Mouse (Mus musculus): Measurements from ENCODE around the gene Fcgbp.
"Not testable (repeated sequence)": the region's sequence is repeated elsewhere in the genome, so short reads cannot be mapped to it uniquely, and the experiment has no call there.

Fcgbp gene

DNA sequence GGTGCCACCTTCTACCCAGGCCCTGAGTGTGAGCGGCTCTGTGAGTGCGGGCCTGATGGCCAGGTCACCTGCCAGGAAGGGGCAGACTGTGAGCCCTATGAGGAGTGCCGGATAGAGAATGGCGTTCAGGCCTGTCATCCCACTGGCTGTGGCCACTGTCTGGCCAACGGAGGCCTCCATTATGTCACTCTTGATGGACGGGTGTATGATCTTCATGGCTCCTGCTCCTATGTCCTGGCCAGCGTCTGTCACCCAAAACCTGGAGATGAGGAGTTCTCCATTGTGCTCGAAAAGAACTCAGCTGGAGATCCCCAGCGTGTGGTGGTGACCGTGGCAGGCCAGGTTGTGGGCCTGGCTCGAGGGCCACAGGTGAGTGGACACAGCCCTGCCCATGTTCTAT is 35.2 kb downstream of the Fcgbp start:
- Histone ChIP-seq H3K36me3 (ENCODE audit: insufficient read depth, low read length) (no peaks in the 10 kb centered on the region), H3K4me1 (replicated peaks; ENCODE audit: low read depth, low read length) (peaks cover 8% of the 10 kb centered on the region), H3K4me3 (replicated peaks; ENCODE audit: low read length) (no peak overlapping the region), H3K27me3 (ENCODE audit: insufficient read depth, low read length) (peaks cover 28% of the 10 kb centered on the region), H3K9me3 (ENCODE audit: low read length) (no peaks in the 10 kb centered on the region)
- TF ChIP-seq POU5F1 (IDR thresholded peaks at IDR 0.05; ENCODE audit: borderline replicate concordance, low read length) (no peak), NANOG (IDR thresholded peaks at IDR 0.05; ENCODE audit: borderline replicate concordance, low read length) (no peak), CTCF (conservative IDR thresholded peaks at IDR 0.05; ENCODE audit: low read length) (no peak)

- Histone ChIP-seq H3K9me3 (ENCODE audit: low read length) (no peaks in the 10 kb centered on the region), H3K36me3 (ENCODE audit: insufficient read depth, low read length) (no peaks in the 10 kb centered on the region), H3K4me3 (replicated peaks; ENCODE audit: low read length) (no peak overlapping the region), H3K27me3 (ENCODE audit: insufficient read depth, low read length) (no peaks in the 10 kb centered on the region), H3K4me1 (replicated peaks; ENCODE audit: low read depth, low read length) (peaks cover 8% of the 10 kb centered on the region)
- TF ChIP-seq NANOG (IDR thresholded peaks at IDR 0.05; ENCODE audit: borderline replicate concordance, low read length) (no peak), POU5F1 (IDR thresholded peaks at IDR 0.05; ENCODE audit: borderline replicate concordance, low read length) (no peak), CTCF (conservative IDR thresholded peaks at IDR 0.05; ENCODE audit: low read length) (no peak)
These were observed 43.6 kb downstream of the Fcgbp start for GRCm38 (mm10) chr7:28114648-28115047.

DNA sequence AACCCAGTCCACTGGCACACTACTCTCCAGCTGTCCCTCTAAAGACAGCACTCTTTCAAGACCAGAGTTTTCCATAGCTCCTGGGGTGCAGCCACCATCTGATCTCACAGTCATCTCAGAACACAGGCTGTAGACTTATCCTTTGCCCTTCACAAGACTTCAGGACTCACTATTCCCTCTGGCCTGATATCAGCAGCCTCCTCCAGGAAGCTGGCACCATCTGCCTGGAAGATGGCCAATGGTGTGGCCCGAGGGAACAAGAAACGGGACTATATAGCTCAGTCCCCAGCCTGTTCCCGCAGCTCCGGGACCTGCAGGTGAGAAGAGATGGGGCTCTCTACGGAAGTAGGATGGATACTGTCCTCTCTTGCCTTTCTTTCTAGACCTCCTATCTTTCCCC is 58.1 kb downstream of the Fcgbp start, which contains the start of gene 9530053A07Rik:
Gene 9530053A07Rik (plus strand): TSS at position 301 of the 400 bp plus-strand sequence.
- Histone ChIP-seq H3K27me3 (ENCODE audit: insufficient read depth, low read length) (peaks cover 3% of the 10 kb centered on the region; the same call in 1 of the 2 replicates), H3K4me3 (replicated peaks; ENCODE audit: low read length) (no peak within 1 kb of the TSS), H3K36me3 (ENCODE audit: insufficient read depth, low read length) (no peaks in the 10 kb centered on the region), H3K9me3 (ENCODE audit: low read length) (no peaks in the 10 kb centered on the region), H3K4me1 (replicated peaks; ENCODE audit: low read depth, low read length) (no peaks in the 10 kb centered on the region)
- TF ChIP-seq NANOG (IDR thresholded peaks at IDR 0.05; ENCODE audit: borderline replicate concordance, low read length) (no peak), CTCF (conservative IDR thresholded peaks at IDR 0.05; ENCODE audit: low read length) (no peak), POU5F1 (IDR thresholded peaks at IDR 0.05; ENCODE audit: borderline replicate concordance, low read length) (no peak)

GRCm38 (mm10) chr7:28137613-28138012 is 66.6 kb downstream of the Fcgbp start:
- Histone ChIP-seq H3K27me3 (ENCODE audit: insufficient read depth, low read length) (0 out of 2 replicates have a peak, but pooled peaks cover 4% of the 10 kb centered on the region), H3K4me3 (replicated peaks; ENCODE audit: low read length) (no peak overlapping the region), H3K4me1 (replicated peaks; ENCODE audit: low read depth, low read length) (peaks cover 13% of the 10 kb centered on the region), H3K9me3 (ENCODE audit: low read length) (peaks cover 5% of the 10 kb centered on the region; the same call in 1 of the 2 replicates), H3K36me3 (ENCODE audit: insufficient read depth, low read length) (no peaks in the 10 kb centered on the region)
- no peak for TF ChIP-seq NANOG (IDR thresholded peaks at IDR 0.05; ENCODE audit: borderline replicate concordance, low read length)
- no peak for TF ChIP-seq POU5F1 (IDR thresholded peaks at IDR 0.05; ENCODE audit: borderline replicate concordance, low read length)
- peak; percentile 56 for TF ChIP-seq CTCF (conservative IDR thresholded peaks at IDR 0.05; ENCODE audit: low read length)

GRCm38 (mm10) chr7:28148263-28148662 is 77.2 kb downstream of the Fcgbp start:
- Histone ChIP-seq H3K4me1 (replicated peaks; ENCODE audit: low read depth, low read length) (peaks cover 59% of the 10 kb centered on the region), H3K36me3 (ENCODE audit: insufficient read depth, low read length) (peaks cover 6% of the 10 kb centered on the region; the same call in 1 of the 2 replicates), H3K9me3 (ENCODE audit: low read length) (peaks cover 15% of the 10 kb centered on the region), H3K27me3 (ENCODE audit: insufficient read depth, low read length) (no peaks in the 10 kb centered on the region), H3K4me3 (replicated peaks; ENCODE audit: low read length) (0 out of 2 replicates have a peak overlapping the region, but pooled peaks have one; percentile 68)
- TF ChIP-seq POU5F1 (IDR thresholded peaks at IDR 0.05; ENCODE audit: borderline replicate concordance, low read length) (no peak), NANOG (IDR thresholded peaks at IDR 0.05; ENCODE audit: borderline replicate concordance, low read length) (peak; percentile 75; the same call in 1 of the 2 replicates), CTCF (conservative IDR thresholded peaks at IDR 0.05; ENCODE audit: low read length) (peak; percentile 93)

GRCm38 (mm10) chr7:28149841-28150240 is 78.8 kb downstream of the Fcgbp start:
- Histone ChIP-seq H3K9me3 (ENCODE audit: low read length) (peaks cover 1% of the 10 kb centered on the region; the same call in 1 of the 2 replicates), H3K27me3 (ENCODE audit: insufficient read depth, low read length) (no peaks in the 10 kb centered on the region), H3K4me3 (replicated peaks; ENCODE audit: low read length) (no peak overlapping the region), H3K36me3 (ENCODE audit: insufficient read depth, low read length) (no peaks in the 10 kb centered on the region), H3K4me1 (replicated peaks; ENCODE audit: low read depth, low read length) (peaks cover 57% of the 10 kb centered on the region)
- TF ChIP-seq CTCF (conservative IDR thresholded peaks at IDR 0.05; ENCODE audit: low read length), result no peak
- no peak for TF ChIP-seq NANOG (IDR thresholded peaks at IDR 0.05; ENCODE audit: borderline replicate concordance, low read length)
- TF ChIP-seq POU5F1 (IDR thresholded peaks at IDR 0.05; ENCODE audit: borderline replicate concordance, low read length), result no peak

DNA sequence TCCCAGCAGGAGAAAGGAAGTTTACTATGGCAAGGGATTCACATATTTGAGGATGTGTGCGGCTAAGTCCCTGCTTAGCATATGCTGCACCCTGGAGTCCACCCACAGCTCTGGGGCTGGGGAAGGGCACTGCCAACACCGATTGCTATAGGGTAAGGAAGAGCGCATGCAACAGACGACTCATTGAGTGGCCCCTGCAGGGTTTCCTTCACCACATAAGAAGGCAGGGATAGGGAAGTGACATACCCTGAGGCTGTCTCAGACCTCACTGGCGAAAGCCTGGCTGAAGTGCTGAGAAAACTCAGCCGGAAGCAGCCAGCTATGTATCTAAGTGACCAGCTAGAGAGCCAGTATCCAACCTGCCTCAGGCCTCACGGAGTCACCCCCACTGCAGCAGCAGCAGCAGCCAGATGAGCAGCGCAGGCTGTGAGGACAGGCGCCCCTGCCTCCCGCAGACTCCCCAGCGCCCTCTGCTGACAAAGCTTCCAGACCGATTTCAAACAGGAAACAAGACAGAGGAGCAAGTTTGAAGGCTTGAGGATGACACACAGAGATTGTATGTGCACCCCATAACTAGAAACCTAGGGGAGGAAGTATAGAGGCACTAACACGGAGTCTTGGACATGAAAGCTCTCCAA is 80.7 kb downstream of the Fcgbp start:
- Histone ChIP-seq H3K9me3 (ENCODE audit: low read length) (no peaks in the 10 kb centered on the region), H3K4me1 (replicated peaks; ENCODE audit: low read depth, low read length) (peaks cover 45% of the 10 kb centered on the region), H3K27me3 (ENCODE audit: insufficient read depth, low read length) (0 out of 2 replicates have a peak, but pooled peaks cover 2% of the 10 kb centered on the region), H3K36me3 (ENCODE audit: insufficient read depth, low read length) (no peaks in the 10 kb centered on the region), H3K4me3 (replicated peaks; ENCODE audit: low read length) (no peak overlapping the region)
- no peak for TF ChIP-seq POU5F1 (IDR thresholded peaks at IDR 0.05; ENCODE audit: borderline replicate concordance, low read length)
- TF ChIP-seq CTCF (conservative IDR thresholded peaks at IDR 0.05; ENCODE audit: low read length), result peak; percentile 68
- no peak for TF ChIP-seq NANOG (IDR thresholded peaks at IDR 0.05; ENCODE audit: borderline replicate concordance, low read length)

- H3K4me3 ChIP-seq (replicated peaks; ENCODE audit: low read length); H3K9me3 ChIP-seq (ENCODE audit: low read length); H3K36me3 ChIP-seq (ENCODE audit: insufficient read depth, low read length); H3K27me3 ChIP-seq (ENCODE audit: insufficient read depth, low read length): not testable (repeated sequence)
- peaks cover 31% of the 10 kb centered on the region for H3K4me1 ChIP-seq (replicated peaks; ENCODE audit: low read depth, low read length)
These were observed 82.6 kb downstream of the Fcgbp start for GRCm38 (mm10) chr7:28153595-28153994.

DNA sequence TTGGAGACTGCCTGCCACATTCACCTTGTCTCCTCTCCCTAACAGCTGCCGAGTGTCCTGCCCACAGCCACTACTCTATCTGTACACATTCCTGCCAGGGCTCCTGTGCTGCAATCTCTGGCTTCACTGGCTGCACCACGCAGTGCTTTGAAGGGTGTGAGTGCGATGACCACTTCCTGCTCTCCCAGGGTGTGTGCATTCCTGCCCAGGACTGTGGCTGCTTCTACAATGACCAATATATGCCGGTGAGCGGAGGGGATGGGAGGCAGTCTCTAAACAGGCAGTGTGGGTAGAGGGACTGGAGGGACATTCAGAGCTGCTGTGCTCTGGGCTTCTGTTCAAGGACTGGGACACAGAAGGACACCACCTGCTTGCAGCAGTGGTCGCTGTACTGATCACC is 88.3 kb downstream of the Fcgbp start:
- 0 out of 2 replicates have a peak, but pooled peaks cover 3% of the 10 kb centered on the region for H3K27me3 ChIP-seq (ENCODE audit: insufficient read depth, low read length)
- no peak overlapping the region for H3K4me3 ChIP-seq (replicated peaks; ENCODE audit: low read length)
- H3K4me1 ChIP-seq (replicated peaks; ENCODE audit: low read depth, low read length), result peaks cover 26% of the 10 kb centered on the region
- no peaks in the 10 kb centered on the region for H3K36me3 ChIP-seq (ENCODE audit: insufficient read depth, low read length)
- H3K9me3 ChIP-seq (ENCODE audit: low read length), result no peaks in the 10 kb centered on the region
- TF ChIP-seq POU5F1 (IDR thresholded peaks at IDR 0.05; ENCODE audit: borderline replicate concordance, low read length), result no peak
- TF ChIP-seq CTCF (conservative IDR thresholded peaks at IDR 0.05; ENCODE audit: low read length), result no peak
- TF ChIP-seq NANOG (IDR thresholded peaks at IDR 0.05; ENCODE audit: borderline replicate concordance, low read length), result no peak

Measured in E14TG2a.4 (cell line).